Mouse (Mus musculus) cortical plate, adult 2 months (tissue): ENCODE results near the gene Serp2.

Experiments used
- CTCF ChIP-seq: fragments of 200-500 bp; IDR thresholded peaks from 2 replicates; pipeline ENCODE4 v1.5.1; 2011; ENCODE audit warnings: mild to moderate bottlenecking, control low read depth, low read length; ENCODE audit not compliant: insufficient read depth; ENCODE audit errors: extremely low read depth
- POLR2A ChIP-seq: fragments of 200-500 bp; IDR thresholded peaks from 2 replicates; pipeline ENCODE4 v1.6.1; 2011; ENCODE audit warnings: mild to moderate bottlenecking, low read length, control low read depth; ENCODE audit not compliant: insufficient read depth; ENCODE audit errors: extremely low read depth

DNA sequence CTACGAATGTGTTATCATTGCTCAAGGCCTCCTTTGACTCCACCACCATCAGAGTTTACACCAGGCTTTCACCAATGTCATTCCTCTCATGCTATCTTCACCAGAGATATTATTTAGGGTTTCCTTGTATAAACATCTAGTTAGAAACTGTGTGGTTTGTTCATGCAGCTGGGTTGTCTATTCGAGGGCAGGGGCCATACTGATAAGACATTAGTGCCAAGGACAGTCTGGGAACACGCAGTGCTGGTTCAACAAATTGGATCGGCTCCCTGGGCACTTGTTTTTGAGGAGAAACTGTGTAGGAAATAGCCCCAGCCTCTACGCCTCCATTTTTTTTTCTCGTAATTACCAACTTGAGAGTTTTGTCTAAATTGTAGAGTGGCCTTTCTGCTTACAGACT is 35.4 kb upstream of the Serp2 start:
- no peak for TF ChIP-seq POLR2A
- TF ChIP-seq CTCF, result no peak
